8 mouse cellular contexts compared by ENCODE assay signal in genomic region chr14:118820111-118820510, GRCm38 (mm10). TPM values are rescaled to one million over a fixed set of nuclear protein-coding genes. Genes with fewer than 3 reads are reported as not detected.
A peak's percentile ranks its signal among the peaks of the same experiment; 100 is the strongest.
DNase-seq lines count a peak whose midpoint lies in the region; ATAC-seq and TF ChIP-seq lines count a peak whose summit lies in the region.

No protein-coding gene starts in this region.

- 13% methylated on average over 8 of the region's 8 CpGs for WGBS in embryonic facial prominence, embryonic 11.5 days
- WGBS in lung, adult 2 months = 6% methylated on average over 8 of the region's 8 CpGs
- WGBS in neural tube, embryonic 15.5 days = 8% methylated on average over 8 of the region's 8 CpGs

- no peak overlapping the region for H3K4me2 ChIP-seq in embryonic facial prominence, embryonic 11.5 days (ENCODE audit: low read depth, low read length)
- peak overlapping the region; percentile 28; the same call in 1 of the 2 replicates for H3K4me2 ChIP-seq in neural tube, embryonic 15.5 days

- no peaks in the 10 kb centered on the region for H3K9me3 ChIP-seq in embryonic facial prominence, embryonic 11.5 days (replicated peaks; ENCODE audit: control insufficient read depth, low read length)
- H3K9me3 ChIP-seq in neural tube, embryonic 15.5 days (replicated peaks) = no peaks in the 10 kb centered on the region

- TF ChIP-seq CTCF in lung, adult 2 months (IDR thresholded peaks at IDR 0.05; ENCODE audit: insufficient read depth, low read length) = peak; percentile 68

- H3K4me3 ChIP-seq in embryonic facial prominence, embryonic 11.5 days (ENCODE audit: low read depth, low read length) = no peak overlapping the region
- no peak overlapping the region for H3K4me3 ChIP-seq in lung, adult 2 months (replicated peaks; ENCODE audit: extremely low read depth, low read depth, low read length)
- no peak overlapping the region for H3K4me3 ChIP-seq in neural tube, embryonic 15.5 days (replicated peaks)

- TF ChIP-seq POLR2A in lung, adult 2 months (IDR thresholded peaks at IDR 0.05; ENCODE audit: borderline replicate concordance, extremely low read depth, low read depth, low read length) = no peak

- H3K27me3 ChIP-seq in embryonic facial prominence, embryonic 11.5 days (ENCODE audit: control insufficient read depth, insufficient read depth, low read length) = no peaks in the 10 kb centered on the region
- peaks cover 5% of the 10 kb centered on the region; the same call in 1 of the 2 replicates for H3K27me3 ChIP-seq in neural tube, embryonic 15.5 days (replicated peaks)

- no peaks in the 10 kb centered on the region for H3K36me3 ChIP-seq in embryonic facial prominence, embryonic 11.5 days (replicated peaks; ENCODE audit: control insufficient read depth, insufficient read depth, low read depth, low read length)
- H3K36me3 ChIP-seq in neural tube, embryonic 15.5 days = no peaks in the 10 kb centered on the region

- H3K9ac ChIP-seq in embryonic facial prominence, embryonic 11.5 days (replicated peaks; ENCODE audit: low read length) = no peak overlapping the region
- H3K9ac ChIP-seq in neural tube, embryonic 15.5 days (replicated peaks) = no peak overlapping the region

- intact Hi-C loops in heart, postnatal 10 days (cut with DNase I) = loop anchor here (5.0 kb wide), 2 partner anchors 87 to 207 kb away; no protein-coding TSS in a partner anchor

- peak; percentile 28 to 84 for DNase-seq in adrenal gland, adult (ENCODE audit: inconsistent age in 2 of 2, low spot score in 1 of 2)
- no peak for DNase-seq in adrenal gland, postnatal 4 days (ENCODE audit: low spot score in 2 of 2)
- DNase-seq in adrenal gland, postnatal 14 days = peak; percentile 51
- peak; percentile 77 for DNase-seq in embryonic facial prominence, embryonic 11.5 days (ENCODE audit: low spot score)
- DNase-seq in heart, postnatal 10 days = peak; percentile 61 to 73
- peak; percentile 68 for DNase-seq in layer of hippocampus, adult 11-12 months (ENCODE audit: low spot score)
- DNase-seq in lung, adult 2 months = peak; percentile 36

- H3K27ac ChIP-seq in embryonic facial prominence, embryonic 11.5 days (replicated peaks; ENCODE audit: low read depth, low read length) = no peak overlapping the region
- no peak overlapping the region for H3K27ac ChIP-seq in neural tube, embryonic 15.5 days (replicated peaks)

- ATAC-seq in embryonic facial prominence, embryonic 11.5 days (replicated peaks; ENCODE audit: insufficient number of reproducible peaks, low FRiP score, low TSS enrichment, low read depth) = no peak
- peak; percentile 51 for ATAC-seq in neural tube, embryonic 15.5 days (ENCODE audit: low FRiP score)

- no peaks in the 10 kb centered on the region for H3K4me1 ChIP-seq in embryonic facial prominence, embryonic 11.5 days (ENCODE audit: control insufficient read depth, insufficient read depth, low read length)
- H3K4me1 ChIP-seq in lung, adult 2 months (ENCODE audit: control insufficient read depth, insufficient read depth, low read length) = no peaks in the 10 kb centered on the region; the same call in 1 of the 2 replicates
- H3K4me1 ChIP-seq in neural tube, embryonic 15.5 days = peaks cover 4% of the 10 kb centered on the region; the same call in 1 of the 2 replicates

RNA-seq across cellular contexts. Expression of gene Cldn10, which starts 32.4 kb away (rescaled TPM):
- total RNA-seq in adrenal gland, postnatal 4 days (2021) = 10 to 100 TPM in 1 of 2 experiments, under 1 TPM in 1; 0.54 to 10.3 TPM
- total RNA-seq in adrenal gland, postnatal 14 days (2021) = 0.37 and 1.2 TPM in 2 replicates
- 2.1 and 2.2 TPM in 2 replicates for polyA plus RNA-seq in embryonic facial prominence, embryonic 11.5 days (2014; fragmentation: Nextera tagmentation; extraction: Ambion mirVana)
- total RNA-seq in heart, postnatal 10 days (2021) = under 1 TPM in 1 of 2 experiments, not detected in 1; 0.60 TPM
- 10.9 and 11.8 TPM in 2 replicates for polyA plus RNA-seq in lung, adult 2 months (2012; rRNA removed)
- polyA plus RNA-seq in neural tube, embryonic 15.5 days (2015; fragmentation: Nextera tagmentation; extraction: Ambion mirVana) = 2.3 and 2.4 TPM in 2 replicates

Comparison
In these comparisons a context has a peak if more than half of its experiments do, and no peak if none do; other contexts are left out.
1. DNase-seq: peak in adrenal gland, adult (2 of 2), adrenal gland, postnatal 14 days (single experiment), embryonic facial prominence, embryonic 11.5 days (single experiment), heart, postnatal 10 days (2 of 2), layer of hippocampus, adult 11-12 months (single experiment) and lung, adult 2 months (single experiment); none in adrenal gland, postnatal 4 days (0 of 2).